Mouse (Mus musculus) T-cell, adult 66 days (primary cell): ENCODE data around the gene Emcn. TPM values are rescaled to one million over a fixed set of nuclear protein-coding genes. Genes with fewer than 3 reads are reported as not detected.

Experiments used
- total RNA-seq, 2 experiments: library from RNA; stranded (reverse); gene quantifications; 3 replicates in 1 of 2; 4 replicates in 1 of 2; pipeline ENCODE4 v1.2.4; 2023

The Emcn gene
- total RNA-seq, result not detected

GRCm38 (mm10) chr3:137340938-137341337, at the start of gene Emcn:
Emcn (plus strand) TSS chr3:137341067.

